Mouse (Mus musculus): ENCODE results near the gene Peli2.
A peak's percentile ranks its signal among the peaks of the same experiment; 100 is the strongest.

Gene Peli2

DNA sequence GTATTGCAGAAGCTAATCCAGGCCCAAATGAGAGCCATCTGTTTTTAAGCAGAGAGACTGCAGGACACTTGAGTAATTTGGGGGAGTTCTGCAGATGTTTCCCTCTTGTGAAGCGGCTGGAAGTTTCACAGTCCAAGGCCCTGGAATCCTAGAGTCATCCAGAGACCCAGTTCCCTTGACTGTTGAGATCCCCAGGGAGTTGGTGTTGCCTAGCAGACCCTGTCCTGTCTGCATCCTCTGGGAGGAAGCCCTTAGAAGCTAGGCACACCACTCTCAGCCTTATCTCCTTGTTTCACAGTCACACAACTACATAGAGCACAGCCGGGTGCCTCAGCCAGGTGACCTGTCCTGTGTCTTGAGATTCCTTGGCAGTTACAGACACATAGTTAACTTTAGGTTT, 30.9 kb downstream of the Peli2 start:
- no peak for DNase-seq (ENCODE audit: extremely low spot score)

DNA sequence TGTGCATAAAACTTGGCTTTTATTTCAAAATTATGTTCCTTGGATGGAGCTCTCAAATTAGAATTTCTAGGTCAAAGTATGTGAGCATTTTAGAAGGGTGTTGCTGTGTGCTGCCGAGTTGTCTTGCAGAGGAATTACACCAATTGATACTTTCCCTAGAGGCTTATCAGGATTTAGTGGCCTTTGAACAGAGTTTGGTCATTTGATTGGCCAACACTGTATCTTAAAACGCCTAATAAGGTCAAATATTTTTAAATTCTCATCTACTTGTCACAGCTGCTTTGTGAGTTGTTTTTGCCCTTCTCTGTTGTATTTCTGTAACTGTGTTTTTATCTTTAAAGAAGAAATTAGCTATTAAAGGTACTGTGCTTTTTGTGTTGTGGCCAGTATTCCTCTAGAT, 32.4 kb downstream of the Peli2 start:
- DNase-seq (ENCODE audit: extremely low spot score) = no peak

DNA sequence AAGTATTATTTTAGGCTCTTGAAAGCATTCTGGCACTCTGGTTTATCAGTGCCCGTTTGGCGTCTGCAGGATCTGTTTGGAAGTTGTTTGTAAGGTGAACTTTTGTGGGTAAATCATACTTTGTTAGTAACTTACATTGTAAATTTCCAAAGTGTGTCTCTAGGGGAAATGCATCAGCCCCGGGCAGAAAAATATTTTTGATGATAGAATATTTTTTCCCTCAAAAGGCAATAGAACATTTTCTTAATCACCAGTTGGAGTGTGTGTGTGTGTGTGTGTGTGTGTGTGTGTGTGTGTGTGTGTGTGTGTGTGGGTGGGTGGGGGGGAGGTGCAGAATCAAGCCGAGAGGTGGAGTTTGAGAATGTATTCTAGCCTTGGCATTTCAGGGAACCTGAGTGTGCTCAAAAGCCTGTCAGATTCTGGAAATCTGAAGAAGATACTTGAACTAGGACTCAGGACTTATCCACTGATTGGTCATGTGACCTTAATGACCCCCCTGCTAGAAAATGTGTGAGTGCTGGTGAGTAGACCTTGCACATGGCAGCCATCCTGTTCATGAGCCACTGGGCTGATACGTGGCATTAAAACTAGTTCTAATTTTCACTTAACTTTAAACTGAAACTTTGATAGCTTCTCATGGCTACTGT, 33.4 kb downstream of the Peli2 start:
- DNase-seq (ENCODE audit: extremely low spot score) = no peak

DNA sequence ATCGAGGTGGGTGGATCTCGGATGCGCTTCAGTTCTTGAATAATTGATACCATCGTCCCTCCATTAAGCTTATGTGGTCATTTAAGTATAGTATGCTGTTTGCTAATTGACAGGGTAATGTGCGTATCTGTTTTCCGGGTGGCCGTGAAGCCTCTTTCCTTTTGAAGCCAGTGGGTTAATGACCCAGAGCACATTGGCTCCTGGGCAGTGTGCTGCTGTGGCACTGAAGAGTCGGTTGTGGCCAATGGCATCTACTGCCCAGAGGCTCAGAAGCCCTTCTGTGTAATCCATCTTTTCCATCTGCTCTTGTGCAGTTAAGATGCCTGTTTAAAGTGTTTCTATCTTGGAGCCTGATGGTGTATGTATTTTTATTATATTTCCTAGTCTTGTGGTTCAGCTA, 34.0 kb downstream of the Peli2 start:
- DNase-seq (ENCODE audit: extremely low spot score) = no peak

DNA sequence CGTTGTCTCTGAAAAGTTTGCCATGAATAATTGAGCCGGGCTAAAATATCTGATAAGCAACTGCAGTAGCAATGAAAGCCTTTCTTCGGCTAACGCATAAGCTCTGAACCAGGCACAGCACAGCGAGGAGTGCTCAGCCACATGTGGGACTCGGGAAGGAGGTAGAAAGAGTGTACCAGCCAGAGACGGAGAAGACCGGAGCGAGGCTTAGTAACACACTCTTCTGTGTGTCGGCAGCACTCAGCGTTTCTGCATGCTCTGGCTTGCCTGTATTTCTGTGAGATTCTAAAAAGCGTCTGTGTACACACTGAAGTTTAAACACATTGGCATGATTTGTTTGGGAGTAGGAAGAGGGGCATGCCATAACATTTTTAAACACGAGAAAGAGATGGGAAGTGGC, 34.5 kb downstream of the Peli2 start:
- no peak for DNase-seq (ENCODE audit: extremely low spot score)

DNA sequence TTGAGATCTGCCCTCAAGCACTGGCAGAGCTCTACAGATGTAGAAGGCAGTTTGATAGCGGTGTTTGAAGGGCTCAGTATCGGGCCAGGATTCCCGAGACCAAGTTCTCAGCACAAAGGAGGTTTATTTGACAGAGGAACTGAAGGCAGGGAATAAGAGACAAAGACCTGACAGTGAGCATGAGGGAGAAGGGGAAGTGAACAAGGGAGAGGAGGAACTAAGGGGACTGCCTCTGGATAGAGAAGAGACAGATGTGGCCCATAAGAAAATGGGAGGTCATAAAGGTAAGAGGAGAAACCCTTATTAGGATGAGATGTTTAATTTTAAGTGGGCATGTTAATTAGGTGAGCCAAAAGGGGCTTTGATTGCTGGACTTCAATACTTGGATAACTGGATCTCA, 36.5 kb downstream of the Peli2 start:
- DNase-seq (ENCODE audit: extremely low spot score) = no peak

DNA sequence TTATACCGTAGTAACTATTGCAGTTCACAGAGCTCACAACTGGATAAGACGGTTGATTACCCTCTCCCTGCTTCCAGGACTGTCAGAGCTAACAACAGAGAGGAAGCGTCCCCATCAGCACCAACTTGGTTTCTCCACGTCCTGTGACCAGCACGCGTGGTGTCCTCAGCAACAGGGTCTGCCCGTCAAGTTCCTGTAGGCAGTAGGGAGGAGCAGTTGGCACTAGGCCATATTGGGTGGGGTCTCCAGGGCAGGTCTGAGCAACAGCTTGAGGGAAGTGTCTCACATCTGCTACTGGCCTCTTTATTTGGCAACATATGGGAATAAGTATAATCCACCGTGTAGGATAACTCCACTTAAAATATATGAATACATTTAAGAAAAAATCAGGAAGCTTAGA, 37.2 kb downstream of the Peli2 start:
- no peak for DNase-seq (ENCODE audit: extremely low spot score)

DNA sequence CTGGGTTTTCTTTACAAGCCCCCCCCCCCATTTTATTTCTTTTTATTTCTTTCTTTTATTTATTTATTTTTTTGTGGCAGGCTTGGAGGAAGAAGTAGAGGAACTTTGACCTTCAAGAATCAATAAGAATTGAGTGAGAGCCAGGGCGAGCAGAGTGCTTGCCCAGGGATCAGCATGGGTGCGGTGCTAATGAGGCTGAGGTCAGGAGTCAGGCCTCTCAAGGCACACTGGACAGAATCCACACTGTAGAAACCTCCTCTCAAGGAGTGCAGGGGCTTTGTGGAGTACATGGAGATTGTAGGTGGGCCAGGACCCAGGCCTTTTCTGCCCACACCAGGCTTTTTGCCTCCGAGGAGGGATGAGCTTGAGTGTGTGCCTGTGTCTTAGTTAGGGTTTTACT, 38.8 kb downstream of the Peli2 start:
- no peak for DNase-seq (ENCODE audit: extremely low spot score)

DNA sequence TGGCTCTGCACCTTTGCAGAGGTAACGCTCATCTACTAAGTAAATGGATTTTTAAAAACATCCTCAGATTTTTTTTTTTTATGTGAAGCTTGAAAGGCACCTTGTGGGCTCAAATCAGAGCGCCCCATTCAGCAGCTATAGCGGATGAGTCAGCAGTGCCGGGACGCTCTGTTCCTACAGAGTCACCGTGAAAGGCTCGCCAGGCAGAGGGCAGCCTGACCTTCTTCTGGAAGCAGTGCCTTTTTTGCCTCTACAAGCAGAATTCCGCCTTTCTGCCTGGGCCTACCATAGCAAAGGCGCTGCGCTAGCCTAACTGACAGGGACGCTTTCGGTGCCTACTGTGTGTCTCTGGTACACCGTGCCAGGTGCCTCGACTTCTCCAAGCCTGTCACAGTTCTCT, 41.8 kb downstream of the Peli2 start:
- no peak for DNase-seq (ENCODE audit: extremely low spot score)

DNA sequence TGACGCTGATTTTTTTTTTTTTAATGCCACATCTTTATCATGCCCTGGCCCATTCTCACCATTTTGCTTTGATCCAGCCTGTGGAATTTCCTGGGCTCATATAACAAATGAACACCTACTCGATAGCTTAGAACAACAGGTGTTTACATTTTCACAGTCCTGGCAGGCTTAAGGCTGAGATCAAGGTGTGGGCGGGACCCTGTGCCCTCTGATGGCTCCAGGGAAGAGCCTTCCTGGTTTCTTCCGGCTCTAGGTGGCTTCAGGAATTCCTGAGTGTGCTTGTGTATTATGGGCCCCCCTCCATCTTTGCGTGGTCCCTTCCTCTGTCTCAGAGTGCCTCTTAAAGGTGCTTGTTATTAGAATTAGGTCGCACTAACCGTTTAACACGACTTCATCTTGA, 44.3 kb downstream of the Peli2 start:
- DNase-seq (ENCODE audit: extremely low spot score) = no peak

DNA sequence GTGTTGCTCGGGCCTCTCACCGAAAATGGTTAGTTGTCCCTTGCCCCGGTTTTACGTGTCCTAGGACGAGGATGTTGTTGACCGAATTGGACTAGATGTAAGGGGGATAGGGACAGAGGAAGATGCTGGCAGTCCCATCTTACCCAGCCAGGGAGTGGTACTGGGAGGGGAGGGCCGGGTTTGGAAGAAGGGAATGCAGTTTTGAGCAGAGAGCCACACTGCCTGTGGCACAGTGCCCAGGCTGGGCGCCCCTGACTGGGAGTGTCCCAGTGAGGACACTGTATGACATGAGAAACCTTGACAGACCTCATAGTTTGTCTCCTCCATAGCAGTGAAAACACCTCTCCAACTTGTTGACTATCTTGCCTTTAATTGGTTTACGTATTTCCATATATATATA, 45.8 kb downstream of the Peli2 start:
- DNase-seq (ENCODE audit: extremely low spot score) = no peak

DNA sequence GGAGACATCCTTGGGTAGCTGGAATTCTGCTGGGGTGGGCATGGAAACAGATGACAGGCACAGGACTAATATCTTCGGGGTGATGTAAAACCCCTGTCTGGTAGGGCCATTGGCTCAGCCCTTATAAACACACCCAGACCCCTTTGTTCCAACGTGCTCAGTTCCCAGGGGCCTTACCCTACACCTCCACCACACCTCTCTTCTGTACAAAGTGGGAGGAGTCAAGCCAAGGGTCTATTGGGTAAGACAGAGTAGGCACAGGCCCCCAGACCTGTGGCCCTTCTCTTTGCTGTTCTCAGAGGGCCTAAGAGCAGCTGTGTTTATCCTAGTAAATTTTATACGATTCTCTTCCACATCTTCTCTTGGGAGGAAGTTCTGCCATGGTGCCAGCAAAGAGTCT, 46.4 kb downstream of the Peli2 start:
- no peak for DNase-seq (ENCODE audit: extremely low spot score)

DNA sequence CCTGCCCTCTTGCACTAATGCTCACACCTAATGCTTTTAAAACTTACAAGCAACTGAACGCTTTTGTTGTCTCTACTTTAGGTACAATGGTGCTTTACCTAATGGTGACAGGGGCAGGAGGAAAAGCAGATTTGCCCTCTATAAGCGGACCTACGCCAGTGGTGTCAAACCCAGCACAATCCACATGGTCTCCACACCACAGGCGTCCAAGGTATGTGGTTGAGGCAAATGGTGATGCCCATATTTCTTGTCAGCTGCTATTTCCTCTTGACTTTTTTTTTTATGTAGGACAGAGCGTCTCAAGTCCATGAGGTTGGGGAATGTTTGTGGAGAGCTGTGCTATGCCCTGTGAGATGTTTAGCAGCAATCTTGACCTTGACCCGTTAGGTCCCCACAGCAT, 47.5 kb downstream of the Peli2 start:
- no peak for DNase-seq (ENCODE audit: extremely low spot score)

DNA sequence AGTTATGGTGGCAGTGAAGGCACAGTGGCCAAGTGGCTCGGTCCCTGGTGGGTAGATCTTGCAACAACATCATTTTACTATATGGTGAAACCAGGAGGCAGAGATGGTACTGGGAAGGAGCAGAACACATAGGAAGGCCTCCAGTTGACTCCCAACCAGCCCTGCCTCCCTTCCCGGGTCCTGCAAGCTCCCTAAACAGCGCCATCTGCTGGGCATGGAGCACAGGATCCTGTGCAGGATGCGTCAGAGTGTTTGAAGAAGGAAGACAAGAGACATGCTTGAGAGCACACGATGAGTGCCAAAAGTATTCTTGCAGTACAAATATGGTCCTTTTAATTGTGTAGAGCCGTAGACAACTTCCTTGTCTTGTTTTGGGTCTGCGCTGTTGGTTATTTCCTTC, 49.3 kb downstream of the Peli2 start:
- peak; percentile 51 for DNase-seq (ENCODE audit: extremely low spot score)

DNA sequence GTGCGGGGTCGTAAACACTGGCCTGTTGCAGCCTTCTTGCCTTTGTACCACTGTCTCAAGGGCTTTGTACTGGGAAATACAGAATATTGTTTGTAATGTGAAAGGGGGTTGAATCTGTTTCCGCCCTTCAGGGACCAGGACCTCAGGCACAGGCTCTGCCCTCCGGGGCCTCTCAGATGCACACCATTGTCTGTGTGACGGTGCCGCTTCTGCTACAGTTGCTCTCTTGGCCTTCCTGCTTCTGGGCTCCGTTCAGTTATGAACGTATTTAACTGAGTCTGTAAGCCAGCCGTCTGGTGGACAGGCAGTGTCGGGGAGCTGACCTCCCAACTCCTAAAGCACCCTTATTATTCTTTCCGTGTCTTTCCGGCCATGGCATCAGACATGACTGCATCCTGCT, 50.6 kb downstream of the Peli2 start:
- DNase-seq (ENCODE audit: extremely low spot score) = no peak

DNA sequence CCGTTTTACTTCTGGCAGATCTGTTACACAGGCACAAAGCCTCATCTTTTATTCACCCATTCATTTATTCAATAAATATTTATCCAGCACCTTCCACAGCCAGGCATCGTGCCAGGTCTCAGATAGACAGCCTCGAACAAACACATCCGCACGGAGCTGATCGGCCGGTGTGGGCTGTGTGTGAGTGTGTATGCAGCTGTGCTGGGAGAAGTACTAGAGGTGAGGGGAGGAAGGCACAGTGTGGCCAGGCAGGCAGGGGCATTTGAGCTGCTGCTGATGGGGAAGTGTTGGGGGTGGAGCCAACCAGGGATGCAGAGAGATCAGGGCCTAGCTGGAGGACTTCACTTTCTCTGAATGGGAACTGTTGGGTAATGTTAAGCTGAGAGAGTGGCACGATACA, 51.4 kb downstream of the Peli2 start:
- no peak for DNase-seq (ENCODE audit: extremely low spot score)

DNA sequence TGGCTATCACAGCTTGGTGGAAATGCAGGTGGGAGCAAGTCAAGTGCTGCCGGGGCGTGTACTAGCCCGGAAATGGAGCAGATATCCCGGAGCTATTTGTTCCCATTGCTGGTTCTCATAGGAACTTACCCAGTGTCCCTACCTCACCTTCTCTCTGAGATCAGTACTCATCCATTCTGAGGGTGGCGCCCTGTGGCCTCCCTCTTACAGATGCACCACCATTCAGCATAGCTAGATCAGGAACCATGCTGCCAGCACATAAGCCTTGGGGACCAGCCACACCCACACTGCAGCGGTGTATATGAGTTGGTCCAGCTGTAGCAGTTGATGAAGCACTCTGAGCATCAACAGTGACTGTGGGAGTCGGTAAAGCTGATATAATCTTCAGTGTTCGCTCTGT, 52.3 kb downstream of the Peli2 start:
- DNase-seq (ENCODE audit: extremely low spot score) = no peak

DNA sequence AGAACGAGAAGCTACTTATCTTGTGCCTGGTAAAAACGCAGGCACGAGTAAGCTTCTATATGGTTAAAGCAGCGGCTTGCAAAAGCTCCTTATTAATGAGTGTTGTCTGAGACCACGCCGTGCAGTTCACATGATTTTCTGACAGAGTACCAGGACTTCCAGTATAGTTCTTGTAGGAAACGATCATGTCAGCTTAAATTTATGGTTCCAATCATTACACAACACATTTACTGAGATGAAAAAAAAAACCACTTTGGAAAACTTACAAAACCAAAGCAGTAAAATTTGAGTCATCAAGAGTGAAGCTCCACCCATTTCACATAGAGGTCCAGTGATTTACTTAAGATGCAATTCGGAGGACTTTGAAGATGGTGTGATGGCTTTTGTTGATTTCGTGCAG, 53.2 kb downstream of the Peli2 start:
- no peak for DNase-seq (ENCODE audit: extremely low spot score)

DNA sequence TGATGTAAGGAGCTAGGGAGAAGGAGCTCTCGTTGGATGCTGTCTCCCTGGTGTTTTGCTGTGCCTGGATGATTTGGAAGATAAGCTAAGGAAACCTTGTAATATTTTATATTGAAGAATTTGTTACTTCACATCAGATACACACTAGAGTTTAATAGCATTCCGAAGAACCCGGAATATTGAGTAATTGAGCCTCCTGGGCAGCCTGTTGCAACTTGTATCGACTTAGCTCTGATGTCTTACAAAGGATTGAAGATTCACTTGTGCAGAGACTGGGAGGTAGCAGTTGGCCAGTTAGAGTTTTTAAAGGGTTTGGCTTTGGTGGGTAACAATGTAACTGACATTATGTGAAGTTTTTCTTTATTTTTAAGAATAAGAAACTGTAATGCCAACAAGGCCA, 53.7 kb downstream of the Peli2 start:
- DNase-seq (ENCODE audit: extremely low spot score) = no peak

DNA sequence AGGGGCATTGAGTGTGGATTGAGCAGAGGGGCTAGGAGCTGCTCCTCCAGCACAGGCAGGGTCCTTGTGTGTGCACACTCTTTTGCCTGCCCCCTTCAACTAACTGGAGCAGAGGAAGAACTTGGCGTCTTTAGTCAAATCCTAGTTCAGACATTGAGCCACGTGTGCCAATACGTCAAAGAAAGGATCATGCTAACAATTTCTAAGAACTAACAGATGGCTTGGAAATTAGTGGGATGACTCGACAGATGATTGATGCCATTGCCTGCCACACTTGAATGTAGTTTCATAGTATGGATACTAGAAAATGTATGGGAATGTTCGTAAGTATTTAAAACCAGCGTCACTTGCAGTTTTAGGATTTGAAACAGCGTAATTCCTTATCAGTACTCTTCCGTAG, 54.5 kb downstream of the Peli2 start:
- DNase-seq (ENCODE audit: extremely low spot score) = no peak

DNA sequence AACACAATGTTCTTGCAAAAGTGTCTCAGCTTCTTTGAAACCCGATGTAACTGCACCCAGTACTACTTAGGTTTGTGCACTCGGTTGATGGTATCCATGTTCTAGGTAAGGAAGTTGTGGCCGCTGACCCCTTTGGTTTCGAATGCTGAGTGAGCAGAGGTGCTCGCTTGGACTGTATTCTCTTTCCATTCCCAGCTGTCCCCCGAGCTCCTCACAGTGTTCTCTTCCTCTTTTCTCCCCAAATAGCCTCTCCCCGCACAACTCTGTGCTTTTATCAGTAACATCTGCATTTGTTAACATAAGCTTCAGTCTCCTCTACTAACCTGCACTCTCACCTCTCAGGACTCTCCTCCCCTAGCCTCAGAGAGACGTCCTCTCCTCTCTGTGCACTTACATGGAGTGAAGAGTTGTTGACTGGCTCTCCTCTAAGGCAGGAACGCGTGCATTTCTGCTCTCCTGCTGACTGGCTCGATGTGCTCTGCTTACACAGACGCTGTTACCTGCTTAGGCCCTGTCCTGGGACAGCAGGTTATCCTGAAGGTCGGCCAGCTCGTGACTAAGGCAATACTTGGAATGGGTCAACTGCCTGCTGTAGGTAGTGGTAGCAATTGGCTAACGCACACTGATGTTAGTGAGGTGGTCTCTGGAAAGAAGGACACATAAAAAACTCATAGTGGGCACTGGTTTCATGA, 57.8 kb downstream of the Peli2 start:
- no peak for DNase-seq (ENCODE audit: extremely low spot score)

DNA sequence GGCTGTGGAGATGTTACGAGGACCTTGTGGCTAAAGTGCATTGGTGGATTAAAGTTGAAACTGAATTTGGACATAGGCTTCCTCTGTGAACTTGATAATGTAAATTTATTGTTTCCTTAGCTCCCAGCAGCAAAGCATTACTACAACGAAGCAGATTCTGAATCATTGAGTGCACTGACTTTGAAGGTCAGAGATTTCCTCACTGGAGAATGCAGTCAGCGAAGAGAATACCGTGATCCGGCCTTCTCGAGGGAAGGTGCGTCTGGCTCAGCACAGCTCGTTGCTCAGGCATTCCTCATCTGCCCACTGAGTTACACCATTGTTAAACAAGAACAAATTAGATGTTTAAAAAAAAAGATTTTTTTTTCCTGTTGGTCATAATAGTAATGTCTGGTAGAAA, 58.4 kb downstream of the Peli2 start:
- DNase-seq (ENCODE audit: extremely low spot score) = no peak

DNA sequence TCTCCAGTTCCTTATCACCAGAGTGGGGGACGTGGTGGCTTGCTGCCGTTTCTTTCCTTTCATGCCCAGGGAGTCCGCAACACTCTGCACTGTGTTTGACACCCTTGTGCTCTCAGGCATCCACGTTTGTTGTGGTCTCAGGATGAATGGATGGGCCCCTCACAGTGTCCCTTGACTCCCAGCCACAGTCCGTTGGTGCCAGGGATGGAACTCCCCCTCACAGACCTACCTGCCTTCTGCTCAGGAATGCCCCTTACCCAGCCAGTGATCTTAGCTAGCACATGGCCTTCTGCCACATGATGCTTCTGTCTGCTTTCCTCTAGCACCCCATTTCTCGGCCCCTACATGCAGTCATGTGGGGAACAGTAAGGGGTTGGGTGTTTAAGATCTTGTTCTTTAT, 65.7 kb downstream of the Peli2 start:
- no peak for DNase-seq (ENCODE audit: extremely low spot score)

DNA sequence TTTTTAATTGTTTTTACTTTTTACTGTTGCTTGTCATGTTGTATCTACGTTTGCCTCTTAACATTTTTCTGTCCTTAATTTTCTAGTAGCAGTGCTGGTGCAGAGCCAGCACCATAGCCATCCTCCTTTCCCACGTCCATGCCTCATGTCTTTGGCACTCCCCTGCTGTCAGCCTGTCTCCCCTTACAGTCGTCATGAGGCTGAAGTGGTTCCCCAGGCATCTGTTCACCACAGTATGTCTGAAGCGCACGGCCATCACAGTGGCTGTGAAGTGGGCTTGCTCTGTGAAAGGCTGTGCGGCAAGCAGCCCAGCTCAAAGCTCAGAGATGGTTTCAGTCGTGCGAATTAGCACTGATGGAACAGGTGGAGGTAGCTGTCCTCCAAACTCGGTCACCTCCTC, 66.5 kb downstream of the Peli2 start:
- DNase-seq (ENCODE audit: extremely low spot score) = no peak
